In the genomic region with DNA sequence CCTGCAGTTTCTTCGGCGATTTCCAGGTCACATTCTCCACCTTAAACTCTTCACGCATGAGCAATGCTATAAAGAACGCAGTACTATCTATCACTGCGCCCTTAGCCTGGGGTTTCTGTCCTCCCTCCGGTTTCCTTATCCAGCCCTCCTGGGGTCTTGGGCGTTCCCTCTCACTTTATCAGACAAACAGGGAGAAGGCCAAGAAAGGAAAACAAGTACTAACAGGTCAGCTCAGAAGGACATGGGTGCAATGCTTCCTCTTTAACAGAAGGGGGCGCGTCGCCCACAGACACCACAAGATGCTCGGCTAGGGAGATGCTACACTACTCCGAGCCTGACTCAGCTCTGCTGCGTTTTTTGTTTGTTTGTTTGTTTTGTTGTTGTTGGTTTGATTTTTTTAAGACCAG, we compare ENCODE assay signal across 9 mouse cellular contexts. TPM values are rescaled to one million over a fixed set of nuclear protein-coding genes. Genes with fewer than 3 reads are reported as not detected.
DNase-seq lines count a peak whose midpoint lies in the region; ATAC-seq and TF ChIP-seq lines count a peak whose summit lies in the region.
"Had no signal": no experiment of that assay in that cellular context is flagged by ENCODE, and none has a peak within 500 bp of the region (broad histone marks: within the 10 kb centered on the region; RNA-seq: fewer than 3 reads in every experiment).

No protein-coding gene starts in this region.

- DNase-seq in heart, postnatal 25 days (ENCODE audit: low spot score): no peak
- peak; percentile 68 for DNase-seq in brain, embryonic 14.5 days (ENCODE audit: low read depth)
- peak; percentile 57 for DNase-seq in limb, embryonic 11.5 days (ENCODE audit: low spot score)
- DNase-seq in layer of hippocampus, postnatal 36 days: no peak
- DNase-seq in kidney, adult 11 months: no peak

- TF ChIP-seq CTCF in C2C12 (IDR thresholded peaks at IDR 0.05; ENCODE audit: control insufficient read depth, insufficient read depth, insufficient read length): peak; percentile 70
- peak; percentile 86 for TF ChIP-seq CTCF in brain, embryonic 14.5 days (IDR thresholded peaks at IDR 0.05; ENCODE audit: borderline replicate concordance, extremely low read depth, insufficient read depth, insufficient read length)

- H3ac ChIP-seq in C2C12 (ENCODE audit: control insufficient read depth, insufficient read length, low read depth): no peak overlapping the region

- H3K27ac ChIP-seq in heart, embryonic 12.5 days (ENCODE audit: poor library complexity, severe bottlenecking): no peak overlapping the region
- no peak overlapping the region for H3K27ac ChIP-seq in limb, embryonic 11.5 days (replicated peaks; ENCODE audit: low read depth, low read length)
- no peak overlapping the region for H3K27ac ChIP-seq in stomach, embryonic 16.5 days (ENCODE audit: low read length)
- H3K27ac ChIP-seq: embryonic facial prominence, embryonic 15.5 days had no signal

- H3K4me1 ChIP-seq in heart, embryonic 12.5 days (replicated peaks): peaks cover 15% of the 10 kb centered on the region
- H3K4me1 ChIP-seq in limb, embryonic 11.5 days (ENCODE audit: control insufficient read depth, insufficient read depth, low read length): no peaks in the 10 kb centered on the region
- H3K4me1 ChIP-seq in stomach, embryonic 16.5 days (ENCODE audit: control insufficient read depth, insufficient read depth, low read length): peaks cover 11% of the 10 kb centered on the region; the same call in 1 of the 2 replicates

- no peaks in the 10 kb centered on the region for H3K79me2 ChIP-seq in C2C12 (ENCODE audit: control insufficient read depth, insufficient read depth)

- TF ChIP-seq POLR2A in brain, embryonic 14.5 days (IDR thresholded peaks at IDR 0.05; ENCODE audit: borderline replicate concordance, extremely low read depth, insufficient read depth, insufficient read length, poor library complexity, severe bottlenecking): no peak

- peak; percentile 70 for ATAC-seq in heart, embryonic 12.5 days (ENCODE audit: insufficient number of reproducible peaks, low FRiP score)
- no peak for ATAC-seq in limb, embryonic 11.5 days (ENCODE audit: insufficient number of reproducible peaks, low FRiP score, low TSS enrichment, low read depth)
- peak; percentile 51 for ATAC-seq in stomach, embryonic 16.5 days (ENCODE audit: insufficient read depth, low FRiP score)

- H3K4me2 ChIP-seq in heart, embryonic 12.5 days: peak overlapping the region; percentile 4
- H3K4me2 ChIP-seq in limb, embryonic 11.5 days (ENCODE audit: low read depth, severe bottlenecking): no peak overlapping the region
- no peak overlapping the region for H3K4me2 ChIP-seq in stomach, embryonic 16.5 days (ENCODE audit: low read depth, low read length)
- H3K4me2 ChIP-seq: embryonic facial prominence, embryonic 15.5 days had no signal

- intact Hi-C loops in heart, postnatal 25 days (cut with DNase I): no loop called here

- no peaks in the 10 kb centered on the region for H3K9me3 ChIP-seq in heart, embryonic 12.5 days (replicated peaks)
- H3K9me3 ChIP-seq in limb, embryonic 11.5 days (ENCODE audit: control insufficient read depth, low read length): no peaks in the 10 kb centered on the region
- H3K9me3 ChIP-seq in stomach, embryonic 16.5 days (replicated peaks; ENCODE audit: control insufficient read depth, low read length): no peaks in the 10 kb centered on the region
- H3K9me3 ChIP-seq: embryonic facial prominence, embryonic 15.5 days had no signal

- no peak overlapping the region for H3K9ac ChIP-seq in heart, embryonic 12.5 days
- no peak overlapping the region for H3K9ac ChIP-seq in limb, embryonic 11.5 days (ENCODE audit: low read length)
- H3K9ac ChIP-seq in stomach, embryonic 16.5 days (ENCODE audit: low read length): no peak overlapping the region
- H3K9ac ChIP-seq: embryonic facial prominence, embryonic 15.5 days had no signal

- H3K4me3 ChIP-seq in heart, embryonic 12.5 days: no peak overlapping the region
- no peak overlapping the region for H3K4me3 ChIP-seq in C2C12 (ENCODE audit: insufficient read depth, poor library complexity, severe bottlenecking)
- H3K4me3 ChIP-seq in limb, embryonic 11.5 days (ENCODE audit: low read depth, low read length): no peak overlapping the region
- no peak overlapping the region for H3K4me3 ChIP-seq in stomach, embryonic 16.5 days (replicated peaks; ENCODE audit: low read length)
- H3K4me3 ChIP-seq: embryonic facial prominence, embryonic 15.5 days had no signal

- no peaks in the 10 kb centered on the region for H3K36me3 ChIP-seq in heart, embryonic 12.5 days
- no peaks in the 10 kb centered on the region for H3K36me3 ChIP-seq in C2C12 (ENCODE audit: control insufficient read depth, insufficient read depth)
- no peaks in the 10 kb centered on the region for H3K36me3 ChIP-seq in limb, embryonic 11.5 days (ENCODE audit: control insufficient read depth, insufficient read depth, low read length)
- H3K36me3 ChIP-seq in stomach, embryonic 16.5 days (ENCODE audit: control insufficient read depth, insufficient read depth, low read length): no peaks in the 10 kb centered on the region
- H3K36me3 ChIP-seq: embryonic facial prominence, embryonic 15.5 days had no signal

- 14% methylated on average over 13 of the region's 13 CpGs for WGBS in heart, embryonic 12.5 days
- 30% methylated on average over 13 of the region's 13 CpGs for WGBS in limb, embryonic 11.5 days
- WGBS in stomach, embryonic 16.5 days: 18% methylated on average over 13 of the region's 13 CpGs

- H3K27me3 ChIP-seq in heart, embryonic 12.5 days (replicated peaks): no peaks in the 10 kb centered on the region
- no peaks in the 10 kb centered on the region for H3K27me3 ChIP-seq in C2C12 (ENCODE audit: control insufficient read depth, insufficient read depth, insufficient read length)
- H3K27me3 ChIP-seq in limb, embryonic 11.5 days (ENCODE audit: control insufficient read depth, insufficient read depth, low read length): no peaks in the 10 kb centered on the region
- no peaks in the 10 kb centered on the region for H3K27me3 ChIP-seq in stomach, embryonic 16.5 days (ENCODE audit: control insufficient read depth, insufficient read depth, low read length)
- H3K27me3 ChIP-seq: embryonic facial prominence, embryonic 15.5 days had no signal

- no peaks in the 10 kb centered on the region for H3K79me3 ChIP-seq in C2C12 (ENCODE audit: low read depth)

TF ChIP-seq in C2C12, 6 proteins besides CTCF, POLR2A, EP300 and RAD21:
- TF ChIP-seq MAX (IDR thresholded peaks at IDR 0.05) (no peak), MYOD1 (IDR thresholded peaks at IDR 0.05; ENCODE audit: control insufficient read depth, insufficient read length, low read depth) (no peak), FOSL1 (IDR thresholded peaks at IDR 0.05; ENCODE audit: insufficient read depth, low read length, poor library complexity, severe bottlenecking) (no peak), MYOG (IDR thresholded peaks at IDR 0.05; ENCODE audit: control insufficient read depth, extremely low read depth, insufficient read length) (no peak), CEBPB (IDR thresholded peaks at IDR 0.05; ENCODE audit: low read depth) (no peak), USF1 (IDR thresholded peaks at IDR 0.05; ENCODE audit: low read depth) (no peak)

RNA-seq across cellular contexts. Expression of a gene that starts 11.3 kb away (rescaled TPM):
- polyA plus RNA-seq in heart, embryonic 12.5 days (2016; fragmentation: Nextera tagmentation; extraction: Ambion mirVana): 762 and 794 TPM in 2 replicates
- 1,000 to 10,000 TPM; 5,192 to 5,215 TPM for total RNA-seq in heart, postnatal 25 days (2021)
- 14.5 TPM for polyA plus RNA-seq in C2C12 (2012; fragmentation: generic; extraction: Trizol)
- 105 and 126 TPM in 2 replicates for polyA plus RNA-seq in brain, embryonic 14.5 days (2012; rRNA removed)
- polyA plus RNA-seq in limb, embryonic 11.5 days (2014; fragmentation: Nextera tagmentation; extraction: Ambion mirVana): 4.6 and 5.1 TPM in 2 replicates
- 8.6 and 32.4 TPM in 2 replicates for polyA plus RNA-seq in stomach, embryonic 16.5 days (2015; fragmentation: Nextera tagmentation; extraction: Ambion mirVana)
- total RNA-seq in layer of hippocampus, postnatal 36 days (2021): 10 to 100 TPM; 94.1 to 94.6 TPM

RNA-seq across cellular contexts. Expression of a gene that starts 11.3 kb away (rescaled TPM):
- polyA plus RNA-seq in heart, embryonic 12.5 days (2016; fragmentation: Nextera tagmentation; extraction: Ambion mirVana): 0.88 and 1.5 TPM in 2 replicates
- total RNA-seq in heart, postnatal 25 days (2021): under 1 TPM in 1 of 2 experiments, not detected in 1; 0.75 TPM
- polyA plus RNA-seq in C2C12 (2012; fragmentation: generic; extraction: Trizol): not detected
- polyA plus RNA-seq in brain, embryonic 14.5 days (2012; rRNA removed): 0.54 and 0.78 TPM in 2 replicates
- polyA plus RNA-seq in limb, embryonic 11.5 days (2014; fragmentation: Nextera tagmentation; extraction: Ambion mirVana): not detected in 2 replicates
- polyA plus RNA-seq in stomach, embryonic 16.5 days (2015; fragmentation: Nextera tagmentation; extraction: Ambion mirVana): not detected in 2 replicates
- total RNA-seq in layer of hippocampus, postnatal 36 days (2021): 1 to 10 TPM in 1 of 2 experiments, not detected in 1; 1.1 TPM

RNA-seq across cellular contexts. Expression of a gene that starts 18.1 kb away (rescaled TPM):
- polyA plus RNA-seq in heart, embryonic 12.5 days (2016; fragmentation: Nextera tagmentation; extraction: Ambion mirVana): 13.6 and 14.1 TPM in 2 replicates
- 1 to 10 TPM; 2.2 to 3.0 TPM for total RNA-seq in heart, postnatal 25 days (2021)
- polyA plus RNA-seq in C2C12 (2012; fragmentation: generic; extraction: Trizol): 37.7 TPM
- 72.2 and 126 TPM in 2 replicates for polyA plus RNA-seq in brain, embryonic 14.5 days (2012; rRNA removed)
- 123 and 136 TPM in 2 replicates for polyA plus RNA-seq in limb, embryonic 11.5 days (2014; fragmentation: Nextera tagmentation; extraction: Ambion mirVana)
- polyA plus RNA-seq in stomach, embryonic 16.5 days (2015; fragmentation: Nextera tagmentation; extraction: Ambion mirVana): 47.3 and 61.7 TPM in 2 replicates
- 10 to 100 TPM; 12.0 to 13.2 TPM for total RNA-seq in layer of hippocampus, postnatal 36 days (2021)

Comparison
In these comparisons a context has a peak if more than half of its experiments do, and no peak if none do; other contexts are left out.
1. DNase-seq: peak in brain, embryonic 14.5 days (single experiment) and limb, embryonic 11.5 days (single experiment); none in heart, postnatal 25 days (single experiment), layer of hippocampus, postnatal 36 days (0 of 2) and kidney, adult 11 months (single experiment).